26 mouse cellular contexts compared by ENCODE assay signal in genomic region chr1:157454876-157455275, GRCm38 (mm10). TPM values are rescaled to one million over a fixed set of nuclear protein-coding genes. Genes with fewer than 3 reads are reported as not detected.
DNase-seq lines count a peak whose midpoint lies in the region; ATAC-seq lines count a peak whose summit lies in the region.
"Had no signal": no experiment of that assay in that cellular context is flagged by ENCODE, and none has a peak within 500 bp of the region (broad histone marks: within the 10 kb centered on the region; RNA-seq: fewer than 3 reads in every experiment).

No protein-coding gene starts in this region.

- WGBS in midbrain, embryonic 10.5 days, result 93% methylated on average over 6 of the region's 6 CpGs
- 80% methylated on average over 6 of the region's 6 CpGs for WGBS in midbrain, embryonic 16.5 days

- H3K27ac ChIP-seq in midbrain, embryonic 10.5 days (replicated peaks), result peak overlapping the region; percentile 46; the same call in 1 of the 2 replicates
- H3K27ac ChIP-seq in midbrain, embryonic 16.5 days (ENCODE audit: low read length), result no peak overlapping the region
- H3K27ac ChIP-seq: hindbrain, embryonic 10.5 days; intestine, embryonic 15.5 days; limb, embryonic 12.5 days; liver, embryonic 15.5 days; neural tube, embryonic 13.5 days; stomach, embryonic 15.5 days had no signal

- peaks cover 25% of the 10 kb centered on the region for H3K27me3 ChIP-seq in midbrain, embryonic 10.5 days (ENCODE audit: low read depth, poor library complexity, severe bottlenecking)
- no peaks in the 10 kb centered on the region for H3K27me3 ChIP-seq in midbrain, embryonic 16.5 days (ENCODE audit: control insufficient read depth, insufficient read depth, low read depth, low read length)
- H3K27me3 ChIP-seq: intestine, embryonic 15.5 days; liver, embryonic 15.5 days; stomach, embryonic 15.5 days had no signal

- no peak for ATAC-seq in midbrain, embryonic 16.5 days
- ATAC-seq: forebrain, embryonic 16.5 days; hindbrain, embryonic 16.5 days; intestine, embryonic 15.5 days had no signal

- H3K4me3 ChIP-seq in midbrain, embryonic 10.5 days, result no peak overlapping the region
- H3K4me3 ChIP-seq in midbrain, embryonic 16.5 days (ENCODE audit: low read depth, low read length), result no peak overlapping the region
- H3K4me3 ChIP-seq: erythroblast, embryonic 14.5 days; hindbrain, embryonic 10.5 days; intestine, embryonic 15.5 days; limb, embryonic 12.5 days; liver, embryonic 15.5 days; neural tube, embryonic 13.5 days; stomach, embryonic 15.5 days had no signal

- no peak overlapping the region for H3K9ac ChIP-seq in midbrain, embryonic 16.5 days (ENCODE audit: low read depth, low read length)
- H3K9ac ChIP-seq: intestine, embryonic 15.5 days; limb, embryonic 12.5 days; liver, embryonic 15.5 days; lung, embryonic 14.5 days; neural tube, embryonic 13.5 days; stomach, embryonic 15.5 days had no signal

- H3K4me1 ChIP-seq in midbrain, embryonic 10.5 days, result peaks cover 59% of the 10 kb centered on the region
- H3K4me1 ChIP-seq in midbrain, embryonic 16.5 days (ENCODE audit: control insufficient read depth, insufficient read depth, low read length), result peaks cover 10% of the 10 kb centered on the region

- H3K4me2 ChIP-seq in midbrain, embryonic 16.5 days (ENCODE audit: low read length), result no peak overlapping the region
- H3K4me2 ChIP-seq: intestine, embryonic 15.5 days; limb, embryonic 12.5 days; liver, embryonic 15.5 days; lung, embryonic 14.5 days; neural tube, embryonic 13.5 days; stomach, embryonic 15.5 days had no signal

- no peaks in the 10 kb centered on the region for H3K36me3 ChIP-seq in midbrain, embryonic 10.5 days
- no peaks in the 10 kb centered on the region for H3K36me3 ChIP-seq in midbrain, embryonic 16.5 days (ENCODE audit: control insufficient read depth, insufficient read depth, low read length)
- H3K36me3 ChIP-seq: hindbrain, embryonic 10.5 days; intestine, embryonic 15.5 days; limb, embryonic 12.5 days; liver, embryonic 15.5 days; neural tube, embryonic 13.5 days; stomach, embryonic 15.5 days had no signal

- intact Hi-C loops in left cerebral cortex, postnatal 25 days (cut with DNase I), result loop anchor here (10.0 kb wide), 1 partner anchor 370 kb away; no protein-coding TSS in a partner anchor

- no peak for DNase-seq in midbrain, embryonic 10.5 days (ENCODE audit: low spot score)
- DNase-seq in kidney, adult 9 months, result peak; percentile 90
- DNase-seq in kidney, postnatal 10 days, result peak; percentile 47
- no peak for DNase-seq in layer of hippocampus, postnatal 14 days (ENCODE audit: low spot score in 2 of 2)
- DNase-seq in left cerebral cortex, postnatal 25 days (ENCODE audit: low spot score in 2 of 2), result no peak
- DNase-seq in adrenal gland, adult 18-20 months (ENCODE audit: low spot score in 2 of 2), result no peak
- DNase-seq: adrenal gland, adult 2 months; adrenal gland, postnatal 36 days; B cell, adult 2 months; cerebellum, adult 2 months; cerebellum, postnatal 14 days; gastrocnemius, postnatal 10 days; heart, postnatal 14 days; lung, embryonic 14.5 days; lung, postnatal 14 days; thymus, postnatal 14 days had no signal

- no peaks in the 10 kb centered on the region for H3K9me3 ChIP-seq in midbrain, embryonic 10.5 days (replicated peaks)
- H3K9me3 ChIP-seq in midbrain, embryonic 16.5 days (replicated peaks; ENCODE audit: control insufficient read depth, low read length, poor library complexity, severe bottlenecking), result no peaks in the 10 kb centered on the region
- H3K9me3 ChIP-seq: hindbrain, embryonic 10.5 days; intestine, embryonic 15.5 days; limb, embryonic 12.5 days; liver, embryonic 15.5 days; neural tube, embryonic 13.5 days; stomach, embryonic 15.5 days had no signal

RNA-seq across cellular contexts. Expression of gene Cryzl2, which starts 3.5 kb away (rescaled TPM):
- 6.4 and 7.3 TPM in 2 replicates for polyA plus RNA-seq in midbrain, embryonic 10.5 days (2016; fragmentation: Nextera tagmentation; extraction: Ambion mirVana)
- 6.2 and 7.2 TPM in 2 replicates for polyA plus RNA-seq in midbrain, embryonic 16.5 days (2015; fragmentation: Nextera tagmentation; extraction: Ambion mirVana)
- 1 to 10 TPM; 3.9 to 4.2 TPM for total RNA-seq in layer of hippocampus, postnatal 14 days (2021)
- 1 to 10 TPM; 3.5 to 4.0 TPM for total RNA-seq in left cerebral cortex, postnatal 25 days (2021)
- 10 to 100 TPM; 38.1 to 65.6 TPM for total RNA-seq in adrenal gland, adult 18-20 months (2021)

RNA-seq across cellular contexts. Expression of gene Rasal2, which starts 42.5 kb away (rescaled TPM):
- 8.8 and 16.5 TPM in 2 replicates for polyA plus RNA-seq in midbrain, embryonic 10.5 days (2016; fragmentation: Nextera tagmentation; extraction: Ambion mirVana)
- polyA plus RNA-seq in midbrain, embryonic 16.5 days (2015; fragmentation: Nextera tagmentation; extraction: Ambion mirVana), result 46.7 and 53.0 TPM in 2 replicates
- 10 to 100 TPM; 63.1 to 64.1 TPM for total RNA-seq in layer of hippocampus, postnatal 14 days (2021)
- total RNA-seq in left cerebral cortex, postnatal 25 days (2021), result 10 to 100 TPM; 83.8 to 89.4 TPM
- 10 to 100 TPM; 12.9 to 14.8 TPM for total RNA-seq in adrenal gland, adult 18-20 months (2021)
- polyA plus RNA-seq: erythroblast, embryonic 14.5 days had no signal

RNA-seq across cellular contexts. Expression of gene Sec16b, which starts 51.7 kb away (rescaled TPM):
- polyA plus RNA-seq in midbrain, embryonic 10.5 days (2016; fragmentation: Nextera tagmentation; extraction: Ambion mirVana), result 0.49 and 0.63 TPM in 2 replicates
- polyA plus RNA-seq in midbrain, embryonic 16.5 days (2015; fragmentation: Nextera tagmentation; extraction: Ambion mirVana), result 0.32 and 0.36 TPM in 2 replicates
- total RNA-seq in layer of hippocampus, postnatal 14 days (2021), result under 1 TPM; 0.33 to 0.51 TPM
- total RNA-seq in left cerebral cortex, postnatal 25 days (2021), result 1 to 10 TPM; 1.2 to 1.4 TPM
- total RNA-seq in adrenal gland, adult 18-20 months (2021), result under 1 TPM; 0.64 to 0.86 TPM
- polyA plus RNA-seq: erythroblast, embryonic 14.5 days had no signal

Comparison
In these comparisons a context has a peak if more than half of its experiments do, and no peak if none do; other contexts are left out.
1. DNase-seq: peak in kidney, adult 9 months (single experiment) and kidney, postnatal 10 days (single experiment); none in midbrain, embryonic 10.5 days (single experiment), layer of hippocampus, postnatal 14 days (0 of 2), left cerebral cortex, postnatal 25 days (0 of 2) and adrenal gland, adult 18-20 months (0 of 2).
2. RNA of gene Cryzl2, which starts 3.5 kb away (total RNA-seq): 38.1 to 65.6 TPM in adrenal gland, adult 18-20 months; 3.9 to 4.2 TPM in layer of hippocampus, postnatal 14 days and 3.5 to 4.0 TPM in left cerebral cortex, postnatal 25 days; every median in the first group is over 4 times any median in the second.
3. RNA of gene Rasal2, which starts 42.5 kb away (total RNA-seq): 83.8 to 89.4 TPM in left cerebral cortex, postnatal 25 days and 63.1 to 64.1 TPM in layer of hippocampus, postnatal 14 days; 12.9 to 14.8 TPM in adrenal gland, adult 18-20 months; every median in the first group is over 4 times any median in the second.